Mouse (Mus musculus): ENCODE measurements at regions not wholly inside any gene's neighbourhood (a gene's known extent, or its start where the extent isn't known, plus 50 kb on each side); places are given as distances from the start of the nearest gene placed in this dataset.

GRCm38 (mm10) chr13:44272746-44273524, 456.3 kb upstream of the Jarid2 start:
- no peak for TF ChIP-seq CTCF (IDR thresholded peaks at IDR 0.05; ENCODE audit: low read depth)
- TF ChIP-seq EP300 (optimal IDR thresholded peaks at IDR 0.05): no peak

All from stomach, postnatal 0 days (tissue).